Mouse (Mus musculus): ENCODE measurements around the gene Tectb.

- TF ChIP-seq POLR2A (IDR thresholded peaks at IDR 0.05; ENCODE audit: insufficient read depth, low read depth, low read length) (no peak), CTCF (IDR thresholded peaks at IDR 0.05; ENCODE audit: insufficient read depth, low read depth, low read length) (no peak)
These were observed 31.2 kb downstream of the Tectb start for GRCm38 (mm10) chr19:55211698-55212097.
